Mouse (Mus musculus): ENCODE data around the gene Rapsn. TPM values are rescaled to one million over a fixed set of nuclear protein-coding genes. Genes with fewer than 3 reads are reported as not detected.
A peak's percentile ranks its signal among the peaks of the same experiment; 100 is the strongest.
"Not testable (repeated sequence)": the region's sequence is repeated elsewhere in the genome, so short reads cannot be mapped to it uniquely, and the experiment has no call there.

Gene Rapsn
- total RNA-seq (2021): under 1 TPM; 0.47 to 0.54 TPM

DNA sequence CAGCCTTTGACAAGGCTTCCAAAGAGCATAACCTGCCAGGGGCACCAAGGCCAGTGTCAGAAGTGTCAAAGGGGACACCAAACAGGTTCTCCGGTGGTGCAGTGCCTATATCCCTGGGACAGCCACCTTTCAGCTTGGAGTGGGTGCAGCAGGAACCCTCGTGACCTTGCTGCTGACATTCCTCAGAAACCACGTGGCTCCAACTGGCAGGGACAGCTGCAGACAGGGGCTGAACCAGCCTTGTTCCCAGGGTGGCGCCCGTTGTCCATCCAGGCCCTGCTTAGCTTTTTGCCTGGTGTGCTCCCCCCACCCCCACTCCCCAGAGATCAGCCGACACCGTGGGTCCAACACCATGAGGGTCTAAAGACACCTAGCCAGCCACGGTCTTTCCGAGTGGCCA lies at the start of gene Rapsn:
TSS of gene Rapsn (plus strand) at position 236 of the 400 bp plus-strand sequence.
- DNase-seq (ENCODE audit: low spot score in 2 of 2): no peak
- intact Hi-C loops (cut with DNase I): no loop called here

DNA sequence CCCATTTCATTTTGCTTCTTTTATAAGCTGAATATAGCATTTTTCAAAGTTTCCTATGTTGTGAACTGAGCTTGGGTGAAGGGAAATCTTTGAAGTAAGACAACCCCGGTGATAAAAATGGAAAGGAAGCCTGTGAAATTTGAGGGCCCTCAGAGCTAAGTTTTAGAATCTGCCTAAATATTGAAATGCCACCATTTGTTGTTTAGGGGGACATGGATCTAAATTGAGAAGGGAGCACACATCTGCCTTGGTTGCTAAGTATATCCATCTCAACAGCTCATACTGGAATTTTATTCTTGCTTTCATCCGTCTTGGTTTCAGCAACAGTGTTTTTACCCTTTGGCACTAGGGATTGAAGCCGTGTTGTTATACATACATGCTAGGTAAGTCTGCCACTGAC lies 49.4 kb upstream of the Rapsn start:
- DNase-seq (ENCODE audit: low spot score in 2 of 2): no peak
- intact Hi-C loops (cut with DNase I): no loop called here

DNA sequence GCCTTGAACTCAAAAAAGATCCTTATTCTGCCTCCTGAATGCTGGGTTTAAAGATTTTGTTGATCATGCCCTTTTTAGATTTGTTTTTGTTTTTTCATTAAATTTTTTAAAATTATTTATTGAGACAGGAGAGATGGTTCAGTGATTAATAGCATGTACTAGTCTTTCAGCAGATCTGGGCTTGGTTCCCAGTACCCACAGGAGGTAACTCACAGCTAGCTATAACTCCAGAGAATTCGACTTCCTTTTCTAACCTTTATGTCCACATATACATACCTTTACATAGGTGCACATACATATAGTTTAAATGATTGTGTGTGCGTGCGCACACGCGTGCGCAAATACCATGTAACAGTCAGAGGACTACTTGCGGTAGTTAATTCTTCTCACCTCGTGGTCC lies 26.9 kb upstream of the Rapsn start:
- no peak for DNase-seq (ENCODE audit: low spot score in 2 of 2)

DNA sequence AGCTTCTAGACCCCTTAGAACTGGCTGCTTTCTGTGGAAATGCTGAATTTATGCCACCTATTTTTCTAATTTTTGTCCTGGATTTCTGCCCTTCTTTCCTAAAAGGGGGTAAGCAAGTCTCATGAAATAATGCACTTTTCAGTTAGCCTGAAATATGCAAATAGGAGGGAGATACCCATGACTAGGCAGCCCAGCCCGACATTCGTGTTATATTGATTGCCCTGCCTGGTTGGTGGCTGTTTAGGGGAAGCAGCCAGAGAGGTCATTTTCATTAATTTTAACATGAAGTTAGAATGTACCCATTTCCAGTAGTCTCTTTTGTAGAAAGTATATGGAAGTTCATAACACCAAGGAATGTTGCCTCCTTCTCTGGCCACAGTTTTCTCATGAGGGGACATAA lies 21.5 kb upstream of the Rapsn start:
- no peak for DNase-seq (ENCODE audit: low spot score in 2 of 2)
- intact Hi-C loops (cut with DNase I): no loop called here

More for the DNA sequence above, 26.9 kb upstream of the Rapsn start:
- intact Hi-C loops (cut with DNase I): no loop called here

DNA sequence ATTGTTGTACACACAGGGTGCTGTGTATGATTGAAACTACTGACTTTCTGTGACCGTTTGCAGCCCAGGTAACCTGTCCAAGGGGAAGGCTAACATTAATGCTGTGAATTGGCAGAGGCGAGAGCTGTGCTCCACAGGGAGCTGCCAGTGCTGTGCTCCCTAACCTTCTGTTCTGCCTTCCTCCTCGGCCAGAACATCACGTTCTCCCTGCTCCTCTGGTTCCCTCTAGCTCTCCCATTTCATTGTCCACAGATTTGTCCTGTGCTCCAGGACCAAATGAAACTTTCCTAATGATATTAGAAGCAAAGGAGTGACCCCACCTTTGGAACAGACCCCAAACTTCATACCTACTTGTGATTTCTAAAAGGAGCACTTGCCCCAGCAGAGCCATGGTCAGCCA lies 20.0 kb upstream of the Rapsn start:
- intact Hi-C loops (cut with DNase I): loop anchor here (5.0 kb wide), 2 partner anchors 37 to 73 kb away; partner anchors contain the start of genes Celf1 and Psmc3
- no peak for DNase-seq (ENCODE audit: low spot score in 2 of 2)

DNA sequence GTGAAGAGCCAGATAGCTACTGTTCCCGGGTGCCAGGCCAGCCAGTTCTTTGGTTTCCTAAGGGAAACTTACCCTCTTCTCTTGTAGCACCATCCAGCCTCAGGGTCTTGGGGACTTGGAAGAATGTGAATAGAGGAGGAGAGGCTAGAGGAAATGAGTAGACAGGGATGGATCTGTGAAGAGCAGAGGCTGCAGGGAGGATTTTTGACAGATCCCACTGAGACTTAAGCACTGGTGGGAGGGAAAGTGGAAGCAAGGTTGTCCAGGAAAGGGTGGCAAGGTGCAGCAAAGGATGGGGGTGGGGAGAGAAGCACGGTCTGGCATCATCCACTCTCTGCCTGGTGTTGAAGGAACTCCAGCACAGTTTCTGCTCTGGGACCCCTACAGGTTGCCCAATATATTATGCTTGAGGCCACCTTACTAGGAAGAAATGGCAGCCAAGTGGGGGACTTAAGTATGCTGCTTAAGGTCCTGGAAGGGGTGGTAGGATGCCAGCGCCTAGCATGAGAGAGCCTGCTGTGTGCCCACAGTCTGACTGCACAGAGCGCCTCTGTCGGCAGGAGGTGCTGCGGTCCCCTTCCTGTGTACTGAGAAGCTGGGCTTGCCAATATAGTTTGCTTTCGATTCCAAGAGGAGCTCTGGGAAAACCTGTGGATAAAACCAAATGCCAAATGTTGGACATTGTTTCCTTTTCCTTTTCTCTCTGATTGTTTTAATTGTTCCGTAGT lies 17.2 kb upstream of the Rapsn start:
- DNase-seq (ENCODE audit: low spot score in 2 of 2): no peak
- intact Hi-C loops (cut with DNase I): loop anchor here (5.0 kb wide), 2 partner anchors 34 to 76 kb away; partner anchors contain the start of genes Celf1 and Psmc3

DNA sequence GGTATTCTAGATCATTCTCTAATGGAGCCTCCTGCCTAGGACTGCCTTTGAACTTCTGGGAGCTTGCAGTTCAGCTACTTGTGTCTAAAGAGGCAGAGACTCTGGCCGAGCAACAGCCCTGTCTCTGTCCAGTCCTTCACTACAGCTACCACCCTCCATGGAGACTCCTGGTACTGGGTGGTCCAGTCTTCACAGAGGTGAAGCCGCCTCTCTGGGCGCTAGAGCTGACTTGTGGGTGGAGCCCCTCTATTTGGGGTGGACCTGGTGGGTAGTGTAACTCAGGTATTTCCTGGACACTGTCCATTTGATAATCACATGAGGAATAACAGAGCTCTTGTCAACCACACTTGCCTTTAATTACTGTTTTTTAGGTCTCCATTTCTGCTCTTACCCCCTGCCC lies 15.5 kb upstream of the Rapsn start:
- DNase-seq (ENCODE audit: low spot score in 2 of 2): no peak
- intact Hi-C loops (cut with DNase I): loop anchor here (5.0 to 10.0 kb wide), 3 partner anchors 32 to 78 kb away; partner anchors contain the start of genes Celf1 and Psmc3

DNA sequence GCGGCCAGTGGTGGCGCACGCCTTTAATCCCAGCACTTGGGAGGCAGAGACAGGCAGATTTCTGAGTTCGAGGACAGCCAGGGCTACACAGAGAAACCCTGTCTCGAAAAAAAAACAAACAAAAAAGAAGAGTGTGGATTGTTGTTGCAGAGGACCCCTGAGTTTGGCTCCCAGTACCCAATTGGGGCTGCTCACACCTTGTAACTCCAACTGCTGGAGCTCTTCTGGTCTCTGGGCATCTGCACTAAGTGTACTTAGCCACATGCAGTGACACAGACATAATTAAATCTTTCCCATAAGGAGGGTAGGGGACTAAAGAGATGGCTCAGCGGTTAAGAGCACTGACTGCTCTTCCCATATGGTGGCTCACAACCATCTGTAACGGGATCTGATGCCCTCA lies 13.2 kb upstream of the Rapsn start:
- intact Hi-C loops (cut with DNase I): loop anchor here (10.0 kb wide), 1 partner anchor 57 kb away; no protein-coding TSS in a partner anchor
- DNase-seq (ENCODE audit: low spot score in 2 of 2): not testable (repeated sequence)

DNA sequence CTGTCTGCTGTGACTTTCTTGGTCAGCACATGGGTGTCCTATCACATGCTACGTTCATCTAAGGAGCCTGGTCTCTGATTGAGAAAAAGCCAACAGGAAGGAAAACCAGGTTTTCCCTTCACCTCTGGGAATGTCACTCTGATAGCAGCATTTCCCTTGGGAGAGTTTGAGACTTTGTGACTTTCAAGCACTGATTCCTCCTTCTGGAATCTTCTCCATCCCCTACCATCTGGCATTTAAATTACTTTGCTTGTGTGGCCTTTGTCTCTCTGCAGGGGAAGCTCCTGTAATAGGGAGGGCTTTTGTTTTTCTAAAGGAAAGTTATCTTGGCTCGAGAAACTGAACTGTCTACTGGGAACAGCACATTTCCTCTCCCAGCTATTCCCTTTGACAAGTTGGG lies 12.3 kb upstream of the Rapsn start:
- intact Hi-C loops (cut with DNase I): loop anchor here (10.0 kb wide), 1 partner anchor 58 kb away; no protein-coding TSS in a partner anchor
- DNase-seq (ENCODE audit: low spot score in 2 of 2): no peak

DNA sequence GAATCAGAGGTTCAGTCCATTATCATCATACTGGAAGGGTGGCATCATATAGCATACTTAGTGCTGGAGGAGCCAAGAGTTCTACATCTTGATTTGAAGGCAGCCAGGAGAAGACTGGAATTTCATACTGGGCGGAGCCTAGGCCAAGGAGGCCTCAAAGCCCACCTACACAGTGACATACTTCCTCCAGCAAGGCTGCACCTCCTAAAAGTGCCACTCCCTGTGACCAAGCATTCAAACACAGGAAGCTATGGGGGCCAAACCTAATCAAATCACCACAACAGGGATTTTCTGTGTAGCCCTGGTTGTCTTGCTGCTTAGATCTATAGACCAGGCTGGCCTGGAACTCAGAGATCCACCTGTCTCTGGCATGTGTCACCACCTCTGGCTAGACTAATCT lies 11.5 kb upstream of the Rapsn start:
- intact Hi-C loops (cut with DNase I): loop anchor here (10.0 kb wide), 1 partner anchor 59 kb away; no protein-coding TSS in a partner anchor
- DNase-seq (ENCODE audit: low spot score in 2 of 2): no peak

DNA sequence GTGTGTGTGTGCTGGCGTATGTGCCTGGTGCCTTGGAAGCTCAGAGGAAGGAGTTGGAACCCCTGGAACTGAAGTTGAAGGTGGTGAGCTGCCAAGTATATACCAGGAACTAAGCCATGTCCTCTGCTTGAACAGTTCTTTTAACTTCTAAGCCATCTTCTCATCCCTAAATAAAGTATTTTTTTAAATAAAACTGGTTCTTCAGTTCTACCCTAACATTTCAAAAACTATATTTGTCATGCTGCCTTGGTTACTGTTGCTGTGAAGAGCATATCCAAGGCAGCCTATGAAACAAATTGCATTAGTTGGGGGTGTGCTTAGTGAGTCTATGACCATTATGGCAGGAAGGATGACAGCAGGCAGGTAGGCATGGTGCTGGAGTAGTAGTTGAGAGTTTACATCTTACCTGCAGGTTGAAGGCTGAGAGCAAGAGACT lies 10.3 kb upstream of the Rapsn start:
- intact Hi-C loops (cut with DNase I): loop anchor here (10.0 kb wide), 1 partner anchor 60 kb away; no protein-coding TSS in a partner anchor

DNA sequence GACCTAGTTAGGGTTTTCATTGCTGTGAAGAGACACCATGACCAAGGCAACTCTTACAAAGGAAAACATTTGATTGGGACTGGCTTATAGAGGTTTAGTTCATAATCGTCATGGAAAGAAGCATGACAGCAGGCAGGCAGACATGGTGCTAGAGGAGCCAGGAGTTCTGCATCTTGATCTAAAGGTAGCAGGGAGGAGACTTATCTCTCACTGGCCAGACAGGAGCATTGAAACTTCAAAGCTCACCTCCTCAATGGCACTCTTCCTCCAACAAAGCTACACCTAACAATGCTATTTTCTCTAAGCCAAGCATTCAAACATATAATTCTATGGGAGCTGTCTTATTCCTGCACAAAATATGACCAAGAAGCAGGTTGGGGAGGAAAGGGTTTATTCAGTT lies 8.9 kb upstream of the Rapsn start:
- intact Hi-C loops (cut with DNase I): loop anchor here (10.0 kb wide), 1 partner anchor 62 kb away; no protein-coding TSS in a partner anchor
- DNase-seq (ENCODE audit: low spot score in 2 of 2): no peak

More for the DNA sequence above, 10.3 kb upstream of the Rapsn start:
- DNase-seq (ENCODE audit: low spot score in 2 of 2): peak; percentile 46 to 49

DNA sequence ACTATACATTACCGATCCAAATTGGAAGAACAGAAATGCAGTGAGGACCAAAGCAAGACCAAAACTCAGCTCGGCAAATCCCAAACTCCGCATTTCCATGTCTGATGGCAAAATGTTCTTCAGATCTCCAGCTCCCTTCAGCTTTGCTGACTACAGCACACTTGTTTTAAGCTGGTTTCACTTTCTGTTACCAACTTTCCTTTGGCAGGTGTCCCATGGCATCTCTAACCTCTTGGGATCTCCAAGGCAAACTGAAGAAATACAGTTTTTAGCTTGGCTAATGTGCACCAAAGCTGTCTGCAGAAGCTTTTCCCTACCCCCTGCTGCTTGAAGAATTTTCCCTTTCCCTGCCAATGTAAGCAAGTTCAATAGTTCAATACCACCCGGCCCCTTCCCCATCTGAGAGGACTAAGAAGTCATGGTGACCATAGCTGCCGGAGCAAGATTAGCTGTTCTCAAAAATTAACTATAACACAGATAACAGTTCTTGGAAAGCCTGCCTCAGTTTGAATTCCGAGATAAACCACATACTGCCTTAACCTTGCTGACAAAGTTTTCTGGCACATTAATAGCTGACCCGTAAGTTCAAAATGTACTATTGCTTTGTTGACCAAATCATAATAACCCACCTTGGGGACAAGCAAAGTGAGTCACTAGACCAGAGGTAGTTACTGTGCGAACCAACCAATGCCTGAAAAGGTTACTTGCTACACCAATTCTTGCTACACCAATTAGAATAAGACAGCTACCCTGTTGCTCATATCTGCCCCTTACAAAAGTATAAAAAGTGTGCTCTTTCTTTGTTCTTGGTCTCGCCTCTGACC lies 7.8 kb upstream of the Rapsn start:
- intact Hi-C loops (cut with DNase I): loop anchor here (10.0 kb wide), 1 partner anchor 63 kb away; no protein-coding TSS in a partner anchor
- no peak for DNase-seq (ENCODE audit: low spot score in 2 of 2)

DNA sequence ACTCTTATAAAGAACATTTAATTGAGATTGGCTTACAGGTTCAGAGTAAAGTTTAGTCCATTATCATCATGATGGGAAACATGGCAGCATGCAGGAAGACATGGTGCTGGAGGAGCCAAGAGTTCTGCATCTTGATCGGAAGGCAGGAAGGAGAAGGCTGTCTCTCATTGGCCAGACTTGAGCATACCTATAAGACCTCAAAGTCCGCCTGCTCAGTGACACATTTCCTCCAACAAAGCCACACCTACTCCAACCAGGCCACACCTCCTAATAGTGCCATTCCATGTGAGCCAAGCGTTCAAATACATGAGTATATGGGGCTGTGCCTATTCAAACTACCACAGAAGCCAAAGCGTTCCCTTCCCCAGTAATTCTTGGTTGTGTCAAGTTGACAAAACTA lies 4.2 kb upstream of the Rapsn start:
- intact Hi-C loops (cut with DNase I): no loop called here
- DNase-seq (ENCODE audit: low spot score in 2 of 2): no peak

DNA sequence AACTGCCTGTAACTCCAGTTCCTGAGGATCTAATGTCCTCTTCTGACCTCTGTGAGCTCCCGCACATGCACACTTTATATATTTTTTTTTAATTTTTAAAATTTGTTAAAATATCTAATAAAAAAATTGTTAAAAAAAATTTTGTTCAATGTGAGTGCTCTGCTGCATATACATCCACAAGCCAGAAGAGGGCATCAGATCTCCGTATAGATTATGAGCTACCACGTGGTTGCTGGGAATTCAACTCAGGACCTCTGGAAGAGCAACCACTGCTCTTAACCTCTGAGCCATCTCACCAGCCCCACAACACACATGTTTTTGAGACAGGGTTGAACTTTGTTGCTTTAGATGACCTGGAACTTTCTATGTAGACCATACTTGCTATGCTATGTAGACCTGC lies 2.4 kb upstream of the Rapsn start:
- DNase-seq (ENCODE audit: low spot score in 2 of 2): no peak
- intact Hi-C loops (cut with DNase I): no loop called here

DNA sequence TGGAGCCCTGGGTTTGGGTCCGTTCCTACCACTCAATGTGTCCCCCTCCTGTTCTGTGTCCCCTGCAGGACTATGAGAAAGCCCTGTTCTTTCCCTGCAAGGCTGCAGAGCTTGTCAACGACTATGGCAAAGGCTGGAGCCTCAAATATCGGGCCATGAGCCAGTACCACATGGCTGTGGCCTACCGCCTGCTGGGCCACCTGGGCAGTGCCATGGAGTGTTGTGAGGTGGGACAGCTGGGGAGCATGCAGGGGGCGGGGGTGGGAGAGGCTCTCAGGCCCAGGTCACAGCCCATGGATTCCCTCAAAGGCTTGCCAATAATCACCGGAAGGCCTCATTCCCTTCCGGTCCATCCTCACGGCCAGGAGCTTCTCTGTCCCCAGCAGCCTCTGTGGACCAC lies 6.4 kb downstream of the Rapsn start:
- no peak for DNase-seq (ENCODE audit: low spot score in 2 of 2)
- intact Hi-C loops (cut with DNase I): no loop called here

DNA sequence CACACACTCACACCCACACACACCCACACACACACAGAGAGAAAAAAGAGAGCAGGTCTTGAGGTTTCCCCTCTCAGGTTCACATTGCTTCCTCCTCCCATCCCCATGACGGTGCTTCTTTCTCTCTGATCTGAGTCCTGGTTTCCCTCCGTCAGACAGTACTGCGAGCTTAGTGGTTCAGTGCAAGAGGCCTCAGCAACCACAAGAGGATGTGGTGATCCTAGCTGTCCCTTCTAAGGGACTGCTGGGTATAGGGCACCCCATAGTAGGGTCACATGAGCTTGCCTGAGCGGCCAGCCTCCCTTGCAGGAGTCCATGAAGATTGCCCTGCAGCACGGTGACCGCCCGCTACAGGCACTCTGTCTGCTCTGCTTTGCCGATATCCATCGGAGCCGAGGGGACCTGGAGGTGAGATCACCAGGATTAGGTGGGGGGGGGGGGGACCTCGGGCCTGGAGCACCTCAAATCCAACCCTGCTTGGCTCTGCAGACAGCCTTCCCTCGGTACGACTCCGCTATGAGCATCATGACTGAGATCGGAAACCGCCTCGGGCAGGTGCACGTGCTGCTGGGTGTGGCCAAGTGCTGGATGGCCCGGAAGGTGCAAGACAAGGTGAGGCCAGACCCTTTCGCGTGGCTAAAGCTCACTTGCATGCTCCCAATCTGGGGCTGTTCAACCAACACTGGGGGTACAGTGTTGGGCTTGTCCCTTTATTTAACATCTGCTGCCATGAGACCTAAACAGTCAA lies 7.4 kb downstream of the Rapsn start:
- intact Hi-C loops (cut with DNase I): no loop called here
- no peak for DNase-seq (ENCODE audit: low spot score in 2 of 2)

DNA sequence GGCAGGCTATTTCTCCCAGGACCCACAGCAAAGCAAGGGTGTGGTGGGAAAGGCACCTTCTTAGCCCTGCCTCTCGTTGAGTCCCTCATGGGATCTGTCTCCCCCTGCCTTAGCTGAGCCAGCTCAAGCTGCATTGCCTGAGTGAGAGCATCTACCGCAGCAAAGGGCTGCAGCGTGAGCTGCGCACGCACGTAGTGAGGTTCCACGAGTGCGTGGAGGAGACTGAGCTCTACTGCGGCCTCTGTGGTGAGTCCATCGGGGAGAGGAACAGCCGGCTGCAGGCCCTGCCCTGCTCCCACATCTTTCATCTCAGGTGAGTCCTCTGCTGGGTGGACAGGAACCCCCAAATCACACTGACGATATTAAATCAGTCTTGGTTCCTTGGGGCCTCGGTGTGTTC lies 9.3 kb downstream of the Rapsn start:
- intact Hi-C loops (cut with DNase I): no loop called here
- DNase-seq (ENCODE audit: low spot score in 2 of 2): no peak

DNA sequence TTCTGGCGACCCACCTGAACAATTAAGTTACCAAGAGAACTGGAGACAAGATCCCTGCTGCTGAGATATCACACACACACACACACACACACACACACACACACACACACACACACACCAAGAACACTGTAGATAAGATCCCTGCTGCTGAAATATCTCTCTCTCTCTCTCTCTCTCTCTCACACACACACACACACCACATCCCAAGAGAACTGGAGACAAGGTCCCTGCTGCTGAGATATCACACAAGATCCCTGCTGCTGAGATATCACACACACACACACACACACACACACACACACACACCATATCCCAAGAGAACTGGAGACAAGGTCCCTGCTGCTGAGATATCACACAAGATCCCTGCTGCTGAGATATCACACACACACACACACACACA lies 10.4 kb downstream of the Rapsn start:
- intact Hi-C loops (cut with DNase I); DNase-seq (ENCODE audit: low spot score in 2 of 2): not testable (repeated sequence)

DNA sequence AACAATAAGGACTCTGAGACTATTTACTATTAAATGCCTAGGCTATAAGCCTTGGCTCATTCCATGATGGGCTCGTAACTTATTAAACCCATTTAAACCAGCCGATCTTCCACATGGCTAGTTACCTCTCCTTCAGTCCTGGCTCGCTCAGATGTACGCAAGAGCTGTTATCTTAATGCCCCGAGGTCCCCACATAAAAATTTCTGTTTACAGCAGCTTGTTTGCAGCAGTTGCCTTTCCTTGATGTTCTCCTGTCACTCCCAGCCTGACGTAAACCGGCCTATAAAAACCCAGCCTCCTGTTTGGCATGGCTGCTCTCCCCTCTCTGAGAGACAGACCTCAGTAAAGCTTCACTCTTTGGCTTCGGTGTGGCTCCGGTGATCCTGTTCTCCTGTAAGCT lies 11.9 kb downstream of the Rapsn start:
- no peak for DNase-seq (ENCODE audit: low spot score in 2 of 2)
- intact Hi-C loops (cut with DNase I): no loop called here

Measured in left cerebral cortex, postnatal 36 days (tissue).